Mouse (Mus musculus) left cerebral cortex, adult 8-10 months (tissue): ENCODE measurements around the gene Odf3. TPM values are rescaled to one million over a fixed set of nuclear protein-coding genes. Genes with fewer than 3 reads are reported as not detected.
A peak's percentile ranks its signal among the peaks of the same experiment; 100 is the strongest.

Experiments
- DNase-seq, 2 experiments: peaks; one replicate each; pipeline ENCODE4 v3.0.0; 2022; ENCODE audit warnings: low spot score in 2 of 2
- total RNA-seq, 4 experiments: library from RNA; stranded (reverse); gene quantifications; 2 replicates each; pipeline ENCODE4 v1.2.4; 2022

Gene Odf3
- total RNA-seq, result under 1 TPM in 1 of 4 experiments, not detected in 3; 0.36 TPM

GRCm38 (mm10) chr7:140847755-140848580, at the start of gene Odf3:
TSS of gene Odf3 (plus strand) at chr7:140847805.
- DNase-seq, result no peak

- no peak for DNase-seq
These were observed 49.4 kb upstream of the Odf3 start for GRCm38 (mm10) chr7:140798212-140798611.

- DNase-seq, result no peak
These were observed 45.0 kb upstream of the Odf3 start for GRCm38 (mm10) chr7:140802629-140803028.

- peak in 1 of 2 experiments; percentile 55 for DNase-seq
These were observed 41.9 kb upstream of the Odf3 start for GRCm38 (mm10) chr7:140805704-140806103.

GRCm38 (mm10) chr7:140810496-140810895, 37.1 kb upstream of the Odf3 start:
- no peak for DNase-seq

GRCm38 (mm10) chr7:140811714-140812113, 35.9 kb upstream of the Odf3 start:
- DNase-seq, result no peak

- no peak for DNase-seq
These were observed 34.8 kb upstream of the Odf3 start for GRCm38 (mm10) chr7:140812850-140813249.

GRCm38 (mm10) chr7:140820173-140820572, 27.4 kb upstream of the Odf3 start:
- no peak for DNase-seq

GRCm38 (mm10) chr7:140821305-140821652, 26.3 kb upstream of the Odf3 start:
- no peak for DNase-seq

GRCm38 (mm10) chr7:140821653-140822329, 25.8 kb upstream of the Odf3 start, which contains the start of gene Zfp941:
TSS of gene Zfp941 (minus strand) at chr7:140822178.
- DNase-seq, result peak; percentile 45 to 78

GRCm38 (mm10) chr7:140822731-140823130, 24.9 kb upstream of the Odf3 start:
- DNase-seq, result no peak

GRCm38 (mm10) chr7:140828171-140828881, 19.3 kb upstream of the Odf3 start:
- DNase-seq, result peak; percentile 31 to 84

GRCm38 (mm10) chr7:140831447-140831846, 16.2 kb upstream of the Odf3 start:
- DNase-seq, result no peak

- no peak for DNase-seq
These were observed 14.3 kb upstream of the Odf3 start for GRCm38 (mm10) chr7:140833341-140833740.

- DNase-seq, result no peak
These were observed 12.4 kb upstream of the Odf3 start, which contains the start of gene Urah for GRCm38 (mm10) chr7:140834968-140835757. TSS of gene Urah (plus strand) at chr7:140835018.

GRCm38 (mm10) chr7:140835758-140836087, 11.9 kb upstream of the Odf3 start:
- DNase-seq, result no peak

GRCm38 (mm10) chr7:140836243-140837115, 11.1 kb upstream of the Odf3 start:
- peak in 1 of 2 experiments; percentile 72 for DNase-seq

GRCm38 (mm10) chr7:140839556-140839955, 8.0 kb upstream of the Odf3 start:
- DNase-seq, result no peak

GRCm38 (mm10) chr7:140840750-140841735, 6.6 kb upstream of the Odf3 start:
- no peak for DNase-seq
